Mouse (Mus musculus): ENCODE measurements at regions not wholly inside any gene's neighbourhood (a gene's known extent, or its start where the extent isn't known, plus 50 kb on each side); places are given as distances from the start of the nearest gene placed in this dataset.

GRCm38 (mm10) chr13:110570386-110570785 is 175.5 kb downstream of the Plk2 start:
- H3K9ac ChIP-seq: no peak overlapping the region
- no peak overlapping the region for H3K4me2 ChIP-seq
- H3K4me3 ChIP-seq (replicated peaks): no peak overlapping the region
- no peaks in the 10 kb centered on the region for H3K4me1 ChIP-seq
- no peaks in the 10 kb centered on the region for H3K27me3 ChIP-seq (replicated peaks)
- no peaks in the 10 kb centered on the region for H3K36me3 ChIP-seq
- H3K9me3 ChIP-seq: no peaks in the 10 kb centered on the region
- no peak for ATAC-seq (ENCODE audit: insufficient read depth, low FRiP score, low read depth)
- no peak overlapping the region for H3K27ac ChIP-seq

- no peak for ATAC-seq (ENCODE audit: insufficient read depth, low FRiP score, low read depth)
- WGBS: 72% methylated on average over 7 of the region's 7 CpGs
- H3K27me3 ChIP-seq (replicated peaks): no peaks in the 10 kb centered on the region
Measured at GRCm38 (mm10) chr13:110573360-110574065, 178.7 kb downstream of the Plk2 start.

GRCm38 (mm10) chr13:110574764-110575471 is 180.1 kb downstream of the Plk2 start:
- no peak overlapping the region for H3K4me2 ChIP-seq
- H3K9ac ChIP-seq: no peak overlapping the region
- H3K9me3 ChIP-seq: no peaks in the 10 kb centered on the region
- no peak for ATAC-seq (ENCODE audit: insufficient read depth, low FRiP score, low read depth)
- H3K27me3 ChIP-seq (replicated peaks): no peaks in the 10 kb centered on the region
- H3K36me3 ChIP-seq: no peaks in the 10 kb centered on the region
- no peak overlapping the region for H3K4me3 ChIP-seq (replicated peaks)
- WGBS: 56% methylated on average over 6 of the region's 6 CpGs
- no peaks in the 10 kb centered on the region for H3K4me1 ChIP-seq
- no peak overlapping the region for H3K27ac ChIP-seq

More at GRCm38 (mm10) chr13:110573360-110574065, 178.7 kb downstream of the Plk2 start:
- Histone ChIP-seq H3K27ac (no peak overlapping the region), H3K36me3 (no peaks in the 10 kb centered on the region), H3K4me1 (no peaks in the 10 kb centered on the region), H3K9ac (no peak overlapping the region), H3K9me3 (no peaks in the 10 kb centered on the region), H3K4me3 (replicated peaks) (no peak overlapping the region), H3K4me2 (no peak overlapping the region)

- Histone ChIP-seq H3K9me3 (no peaks in the 10 kb centered on the region), H3K27me3 (replicated peaks) (no peaks in the 10 kb centered on the region), H3K36me3 (no peaks in the 10 kb centered on the region), H3K27ac (no peak overlapping the region), H3K4me3 (replicated peaks) (no peak overlapping the region), H3K4me1 (no peaks in the 10 kb centered on the region), H3K9ac (no peak overlapping the region), H3K4me2 (no peak overlapping the region)
- no peak for ATAC-seq (ENCODE audit: insufficient read depth, low FRiP score, low read depth)
- 54% methylated on average over 7 of the region's 7 CpGs for WGBS
Measured at GRCm38 (mm10) chr13:110578159-110578558, 183.3 kb downstream of the Plk2 start.

GRCm38 (mm10) chr13:110580166-110580565 is 185.3 kb downstream of the Plk2 start:
- no peak overlapping the region for H3K27ac ChIP-seq
- H3K36me3 ChIP-seq: no peaks in the 10 kb centered on the region
- WGBS: 88% methylated on average over 4 of the region's 4 CpGs
- no peak overlapping the region for H3K9ac ChIP-seq
- H3K4me2 ChIP-seq: no peak overlapping the region
- H3K9me3 ChIP-seq: no peaks in the 10 kb centered on the region
- H3K27me3 ChIP-seq (replicated peaks): no peaks in the 10 kb centered on the region
- no peak for ATAC-seq (ENCODE audit: insufficient read depth, low FRiP score, low read depth)
- no peak overlapping the region for H3K4me3 ChIP-seq (replicated peaks)
- H3K4me1 ChIP-seq: no peaks in the 10 kb centered on the region

GRCm38 (mm10) chr13:110580570-110580969 is 185.7 kb downstream of the Plk2 start:
- H3K4me2 ChIP-seq: no peak overlapping the region
- no peaks in the 10 kb centered on the region for H3K36me3 ChIP-seq
- 73% methylated on average over 5 of the region's 5 CpGs for WGBS
- H3K9me3 ChIP-seq: no peaks in the 10 kb centered on the region
- no peak for ATAC-seq (ENCODE audit: insufficient read depth, low FRiP score, low read depth)
- H3K4me3 ChIP-seq (replicated peaks): no peak overlapping the region
- no peak overlapping the region for H3K27ac ChIP-seq
- H3K9ac ChIP-seq: no peak overlapping the region
- no peaks in the 10 kb centered on the region for H3K27me3 ChIP-seq (replicated peaks)
- H3K4me1 ChIP-seq: no peaks in the 10 kb centered on the region

- H3K4me2 ChIP-seq: no peak overlapping the region
- WGBS: 81% methylated on average over 10 of the region's 10 CpGs
- no peaks in the 10 kb centered on the region for H3K4me1 ChIP-seq
- no peaks in the 10 kb centered on the region for H3K9me3 ChIP-seq
- ATAC-seq (ENCODE audit: insufficient read depth, low FRiP score, low read depth): no peak
- H3K36me3 ChIP-seq: no peaks in the 10 kb centered on the region
- no peak overlapping the region for H3K9ac ChIP-seq
- H3K27ac ChIP-seq: no peak overlapping the region
- no peak overlapping the region for H3K4me3 ChIP-seq (replicated peaks)
- H3K27me3 ChIP-seq (replicated peaks): no peaks in the 10 kb centered on the region
Measured at GRCm38 (mm10) chr13:110584765-110585164, 189.9 kb downstream of the Plk2 start.

GRCm38 (mm10) chr13:110594630-110595029 is 199.8 kb downstream of the Plk2 start:
- 76% methylated on average over 3 of the region's 3 CpGs for WGBS
- H3K27ac ChIP-seq: no peak overlapping the region
- no peaks in the 10 kb centered on the region for H3K9me3 ChIP-seq
- H3K4me1 ChIP-seq: no peaks in the 10 kb centered on the region
- H3K9ac ChIP-seq: no peak overlapping the region
- H3K36me3 ChIP-seq: no peaks in the 10 kb centered on the region
- no peak overlapping the region for H3K4me2 ChIP-seq
- no peak overlapping the region for H3K4me3 ChIP-seq (replicated peaks)
- peak; percentile 43; the same call in 1 of the 2 replicates for ATAC-seq (ENCODE audit: insufficient read depth, low FRiP score, low read depth)
- no peaks in the 10 kb centered on the region for H3K27me3 ChIP-seq (replicated peaks)

- H3K36me3 ChIP-seq: no peaks in the 10 kb centered on the region
- H3K9ac ChIP-seq: no peak overlapping the region
- H3K4me1 ChIP-seq: no peaks in the 10 kb centered on the region
- H3K4me2 ChIP-seq: no peak overlapping the region
- ATAC-seq (ENCODE audit: insufficient read depth, low FRiP score, low read depth): no peak
- WGBS: 72% methylated on average over 3 of the region's 3 CpGs
- no peak overlapping the region for H3K27ac ChIP-seq
- H3K4me3 ChIP-seq (replicated peaks): no peak overlapping the region
- no peaks in the 10 kb centered on the region for H3K27me3 ChIP-seq (replicated peaks)
- H3K9me3 ChIP-seq: no peaks in the 10 kb centered on the region
Measured at GRCm38 (mm10) chr13:110599666-110600065, 204.8 kb downstream of the Plk2 start.

- Histone ChIP-seq H3K4me2 (no peak overlapping the region), H3K27ac (no peak overlapping the region), H3K36me3 (no peaks in the 10 kb centered on the region), H3K9ac (no peak overlapping the region), H3K9me3 (no peaks in the 10 kb centered on the region), H3K4me3 (replicated peaks) (no peak overlapping the region), H3K4me1 (no peaks in the 10 kb centered on the region), H3K27me3 (replicated peaks) (no peaks in the 10 kb centered on the region)
- no peak for ATAC-seq (ENCODE audit: insufficient read depth, low FRiP score, low read depth)
- WGBS: 81% methylated on average over 9 of the region's 9 CpGs
Measured at GRCm38 (mm10) chr13:110600377-110600776, 205.5 kb downstream of the Plk2 start.

GRCm38 (mm10) chr13:110601352-110601751 is 206.5 kb downstream of the Plk2 start:
- Histone ChIP-seq H3K27me3 (replicated peaks) (no peaks in the 10 kb centered on the region), H3K4me3 (replicated peaks) (no peak overlapping the region), H3K9ac (no peak overlapping the region), H3K36me3 (no peaks in the 10 kb centered on the region), H3K9me3 (no peaks in the 10 kb centered on the region), H3K4me1 (no peaks in the 10 kb centered on the region), H3K27ac (no peak overlapping the region), H3K4me2 (no peak overlapping the region)
- ATAC-seq (ENCODE audit: insufficient read depth, low FRiP score, low read depth): no peak
- 40% methylated on average over 5 of the region's 5 CpGs for WGBS

GRCm38 (mm10) chr13:110601840-110602239 is 207.0 kb downstream of the Plk2 start:
- Histone ChIP-seq H3K27ac (no peak overlapping the region), H3K4me1 (no peaks in the 10 kb centered on the region), H3K9ac (no peak overlapping the region), H3K9me3 (no peaks in the 10 kb centered on the region), H3K4me2 (no peak overlapping the region), H3K4me3 (replicated peaks) (no peak overlapping the region), H3K36me3 (no peaks in the 10 kb centered on the region), H3K27me3 (replicated peaks) (no peaks in the 10 kb centered on the region)
- 69% methylated on average over 6 of the region's 6 CpGs for WGBS
- ATAC-seq (ENCODE audit: insufficient read depth, low FRiP score, low read depth): no peak
